Mouse (Mus musculus) left cerebral cortex, postnatal 10 days (tissue): ENCODE results near the gene Klf9. TPM values are rescaled to one million over a fixed set of nuclear protein-coding genes. Genes with fewer than 3 reads are reported as not detected.
A peak's percentile ranks its signal among the peaks of the same experiment; 100 is the strongest.
"Not testable (repeated sequence)": the region's sequence is repeated elsewhere in the genome, so short reads cannot be mapped to it uniquely, and the experiment has no call there.

Experiments
- DNase-seq, 2 experiments: peaks; one replicate each; pipeline ENCODE4 v3.0.0; 2021 to 2022; ENCODE audit warnings: low spot score in 2 of 2, mixed read lengths in 1 of 2; ENCODE audit errors: extremely low spot score in 1 of 2
- intact Hi-C: fragments of 180-260 bp; cut with DNase I; formaldehyde crosslinking; loops from one replicate; pipeline ENCODE4 v1.15.1; 2025
- total RNA-seq, 2 experiments: library from RNA; stranded (reverse); gene quantifications; 2 replicates each; pipeline ENCODE4 v1.2.3; 2021

Klf9 gene
- total RNA-seq, 2 experiments from 2014 or later: 150 to 182 TPM

DNA sequence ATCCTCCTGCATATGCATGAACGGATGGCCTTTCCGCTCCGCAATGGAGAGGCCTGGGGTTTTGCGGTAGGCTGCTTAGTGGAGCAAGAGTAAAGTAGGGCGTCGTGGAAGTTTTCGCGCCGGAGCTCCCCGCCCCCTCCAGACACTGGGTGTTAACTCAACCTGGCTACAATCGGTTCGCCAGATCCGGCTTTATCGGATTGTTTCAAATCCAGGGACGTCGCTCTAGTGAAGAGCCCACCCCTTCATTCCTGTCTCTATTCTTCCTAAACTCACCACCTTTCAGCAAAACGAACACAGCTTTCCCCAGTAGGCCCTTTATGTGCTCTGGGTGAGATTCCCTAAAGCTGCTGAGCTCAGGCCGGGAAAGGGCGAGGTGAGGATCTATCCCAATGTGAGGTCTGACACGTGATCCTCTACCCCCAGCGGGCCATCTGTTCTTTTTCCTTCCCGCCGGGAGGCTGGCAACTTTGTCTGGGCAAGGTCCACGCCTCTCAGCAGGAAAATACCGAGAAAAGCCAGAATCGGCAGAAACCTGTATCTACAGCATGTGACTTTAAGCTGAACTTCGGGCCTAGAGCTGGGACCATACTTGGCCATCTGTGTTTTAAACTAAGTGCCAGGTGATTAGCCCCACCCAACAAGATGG lies 4.7 kb upstream of the Klf9 start:
- intact Hi-C loops: loop anchor here (10.0 kb wide), 1 partner anchor 112 kb away; no protein-coding TSS in a partner anchor
- DNase-seq: peak in 1 of 2 experiments; percentile 76

DNA sequence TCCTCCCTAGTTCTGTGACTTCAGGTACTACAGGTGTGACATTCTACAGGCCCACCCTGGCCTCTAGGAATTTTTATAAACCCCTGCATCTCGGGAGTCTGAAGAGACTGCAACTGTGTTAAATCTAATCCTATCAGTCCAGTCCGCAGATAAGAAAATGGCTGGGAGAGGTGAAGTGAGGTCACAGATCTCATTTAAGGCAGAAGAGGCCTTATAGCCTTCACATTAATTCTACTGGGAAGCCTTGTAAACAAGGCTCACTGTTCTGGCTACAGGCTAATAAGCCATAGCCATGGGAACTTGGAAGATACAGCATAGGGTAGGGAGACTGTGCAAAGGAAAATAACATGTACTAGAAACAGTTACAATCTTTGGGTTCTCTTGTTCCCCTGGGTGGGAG lies 3.7 kb upstream of the Klf9 start:
- intact Hi-C loops: loop anchor here (10.0 kb wide), 1 partner anchor 112 kb away; no protein-coding TSS in a partner anchor
- DNase-seq: no peak

DNA sequence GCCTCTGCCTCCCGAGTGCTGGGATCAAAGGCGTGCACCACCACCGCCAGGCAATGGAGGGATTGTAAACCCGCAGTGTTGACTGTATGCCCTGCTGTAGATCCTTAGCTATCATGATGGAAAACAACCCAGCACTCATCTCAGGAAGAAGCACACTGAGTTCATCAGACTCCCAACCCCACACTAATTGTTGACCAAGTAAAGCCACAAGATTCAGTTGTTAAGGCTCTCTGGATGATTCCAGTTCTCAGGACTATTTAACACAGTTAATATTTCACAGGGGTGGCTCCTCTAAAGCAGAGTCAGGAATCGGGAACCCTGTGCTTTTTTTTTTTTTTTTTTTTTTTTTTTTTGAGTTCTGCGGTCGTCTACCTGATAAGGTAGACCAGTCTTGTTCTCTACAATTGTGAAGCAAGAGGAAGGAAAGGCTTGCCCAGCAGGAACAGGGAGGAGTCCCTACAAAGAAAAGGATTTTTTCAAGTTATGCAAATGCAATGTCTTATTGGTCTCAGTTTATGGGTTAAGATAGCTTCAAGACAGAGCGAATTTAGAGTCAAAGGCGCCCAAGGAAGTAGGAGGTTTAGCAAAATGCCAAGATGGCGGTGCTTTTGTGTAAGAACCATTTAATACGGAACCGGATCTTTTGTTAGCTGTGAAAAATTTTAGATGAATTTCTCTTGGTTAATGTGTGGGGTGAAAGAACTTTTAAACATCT lies 1.1 kb upstream of the Klf9 start:
- intact Hi-C loops: loop anchor here (5.0 to 10.0 kb wide), 3 partner anchors 72 to 208 kb away; no protein-coding TSS in a partner anchor
- no peak for DNase-seq

DNA sequence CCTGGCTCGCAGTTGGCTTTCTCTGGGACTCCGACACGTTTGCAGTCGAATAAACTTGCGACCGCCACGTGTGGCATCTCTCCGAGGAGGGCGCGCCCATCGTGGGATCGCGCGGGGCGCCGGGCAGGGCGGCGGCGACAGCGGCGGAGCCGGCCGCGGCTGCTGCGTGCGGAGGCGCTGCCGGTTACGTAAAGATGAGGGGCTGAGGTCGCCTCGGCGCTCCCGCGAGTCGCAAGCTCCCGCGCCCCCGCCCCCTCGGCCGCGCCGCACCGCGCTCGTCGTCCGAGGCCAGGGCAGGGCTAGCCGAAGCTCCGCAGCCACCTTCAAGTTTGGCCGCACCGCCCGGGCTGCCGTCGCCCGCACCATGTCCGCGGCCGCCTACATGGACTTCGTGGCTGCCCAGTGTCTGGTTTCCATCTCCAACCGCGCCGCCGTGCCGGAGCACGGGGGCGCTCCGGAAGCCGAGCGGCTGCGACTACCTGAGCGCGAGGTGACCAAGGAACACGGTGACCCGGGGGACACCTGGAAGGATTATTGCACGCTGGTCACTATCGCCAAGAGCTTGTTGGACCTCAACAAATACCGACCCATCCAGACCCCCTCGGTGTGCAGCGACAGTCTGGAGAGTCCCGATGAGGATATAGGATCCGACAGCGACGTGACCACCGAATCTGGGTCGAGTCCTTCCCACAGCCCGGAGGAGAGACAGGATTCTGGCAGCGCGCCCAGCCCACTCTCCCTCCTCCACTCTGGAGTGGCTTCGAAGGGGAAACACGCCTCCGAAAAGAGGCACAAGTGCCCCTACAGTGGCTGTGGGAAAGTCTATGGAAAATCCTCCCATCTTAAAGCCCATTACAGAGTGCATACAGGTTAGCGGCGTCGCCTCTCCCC lies 610 bp downstream of the Klf9 start:
- peak; percentile 64 to 93 for DNase-seq
- intact Hi-C loops: loop anchor here (5.0 kb wide), 2 partner anchors 71 to 209 kb away; no protein-coding TSS in a partner anchor

DNA sequence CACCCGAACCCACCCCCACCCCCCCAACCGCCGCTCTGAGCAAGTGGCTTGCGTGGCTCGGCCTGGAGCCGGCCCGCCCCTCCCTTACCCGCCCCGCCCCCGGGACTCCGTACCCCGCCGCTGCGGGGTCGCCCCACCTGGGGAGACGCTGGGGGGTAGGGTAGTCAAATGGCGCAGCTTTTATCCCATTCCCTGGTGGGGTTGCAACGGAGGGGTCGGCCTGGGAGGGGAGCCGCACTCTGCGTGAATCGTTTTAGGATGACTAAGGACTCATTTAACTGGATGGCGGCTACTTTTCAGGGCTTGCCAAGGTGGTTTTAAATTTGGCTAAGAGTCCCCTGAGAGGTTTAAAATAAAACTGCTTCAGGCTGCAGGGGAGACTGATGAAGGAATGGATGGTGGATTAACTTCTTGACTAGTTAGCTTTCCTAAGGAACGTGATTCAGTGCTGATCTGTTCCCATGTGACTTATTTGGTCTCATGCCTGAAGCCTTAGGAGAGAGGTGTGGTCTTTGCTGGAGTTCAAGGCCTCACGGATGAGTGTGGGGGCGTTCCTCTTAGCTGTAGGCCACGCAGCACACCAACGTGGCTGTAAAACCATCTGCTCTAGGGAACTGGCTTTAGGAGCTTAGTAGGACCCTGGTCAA lies 1.5 kb downstream of the Klf9 start:
- peak in 1 of 2 experiments; percentile 51 for DNase-seq
- intact Hi-C loops: loop anchor here (5.0 kb wide), 2 partner anchors 70 to 210 kb away; no protein-coding TSS in a partner anchor

DNA sequence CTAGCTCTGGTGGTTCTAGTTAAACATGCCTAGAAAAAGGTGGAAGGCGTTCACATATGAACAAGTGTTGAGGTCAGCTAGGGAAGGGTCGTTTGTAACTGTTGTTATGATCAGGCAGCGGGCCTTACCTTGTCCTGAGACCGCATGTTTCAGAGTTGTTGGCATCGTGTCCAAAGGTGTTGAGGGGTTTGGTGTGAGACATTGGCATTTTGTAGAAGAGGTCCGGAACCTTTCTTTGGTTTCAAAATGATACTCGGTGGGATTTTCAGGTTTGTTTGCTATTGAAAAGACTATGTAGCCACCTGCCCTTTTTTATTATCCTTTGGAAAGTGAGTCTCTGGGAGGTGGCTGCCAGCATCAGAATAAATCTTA lies 2.0 kb downstream of the Klf9 start:
- intact Hi-C loops: loop anchor here (5.0 kb wide), 2 partner anchors 69 to 211 kb away; no protein-coding TSS in a partner anchor
- no peak for DNase-seq

DNA sequence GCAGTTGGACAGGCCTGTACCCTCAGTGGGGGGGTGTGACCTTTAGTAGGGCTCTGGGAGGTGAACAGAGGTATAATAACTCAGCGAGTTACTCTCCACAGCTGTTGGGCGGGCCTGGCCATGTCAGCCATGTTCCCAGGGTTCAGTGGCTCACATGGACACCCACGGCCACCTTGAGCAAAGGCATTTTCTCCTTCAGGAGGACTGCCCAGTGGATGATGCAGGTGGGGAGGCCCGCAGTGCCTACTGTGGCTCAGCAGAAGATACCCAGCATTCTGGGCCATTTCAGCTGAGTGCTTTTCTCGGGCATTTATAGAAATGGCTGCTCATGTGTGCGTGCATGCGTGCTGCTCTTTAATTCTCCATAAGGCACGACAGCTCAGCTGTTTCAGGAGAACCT lies 2.5 kb downstream of the Klf9 start:
- intact Hi-C loops: loop anchor here (5.0 kb wide), 2 partner anchors 69 to 211 kb away; no protein-coding TSS in a partner anchor
- DNase-seq: peak in 1 of 2 experiments; percentile 38

DNA sequence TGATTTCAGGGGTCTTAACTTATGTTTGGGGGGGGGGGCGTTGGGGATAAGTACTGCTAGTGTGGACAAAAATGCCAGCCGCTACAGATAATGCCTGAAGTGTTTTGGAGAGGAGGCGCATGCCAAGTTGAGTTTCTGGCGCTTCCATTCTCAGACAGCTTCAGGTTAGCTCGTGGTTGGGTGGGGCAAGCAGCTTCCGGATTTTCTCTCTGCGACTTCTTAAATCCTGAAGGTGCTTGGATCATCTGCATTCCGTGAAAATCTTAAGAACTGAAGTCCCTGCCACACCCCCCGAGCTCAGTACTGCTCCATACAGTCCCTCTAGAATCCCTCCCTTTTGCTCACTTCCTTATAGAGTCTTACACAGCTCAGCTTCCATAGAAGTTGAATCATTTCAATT lies 3.0 kb downstream of the Klf9 start:
- no peak for DNase-seq
- intact Hi-C loops: loop anchor here (5.0 kb wide), 2 partner anchors 68 to 212 kb away; no protein-coding TSS in a partner anchor

DNA sequence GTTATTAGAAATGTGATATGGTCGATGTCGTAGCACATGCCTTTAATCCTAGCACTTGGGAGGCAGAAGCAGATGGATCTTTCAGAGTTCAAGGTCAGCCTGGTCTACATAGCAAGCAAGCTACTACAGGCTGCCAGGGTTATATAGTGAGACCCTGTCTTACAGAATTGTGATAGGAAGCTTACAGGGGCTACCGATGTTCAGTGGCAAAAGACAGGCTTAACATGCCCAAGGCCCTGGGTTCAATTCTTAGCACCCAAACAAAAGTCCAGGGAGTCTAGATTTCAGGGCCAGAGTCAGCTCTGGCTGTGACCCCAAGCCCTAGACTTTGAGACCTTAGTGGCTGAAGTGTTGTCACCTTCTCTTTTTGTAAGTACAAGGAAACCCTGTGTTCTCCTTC lies 4.1 kb downstream of the Klf9 start:
- intact Hi-C loops: no loop called here
- DNase-seq: no peak

DNA sequence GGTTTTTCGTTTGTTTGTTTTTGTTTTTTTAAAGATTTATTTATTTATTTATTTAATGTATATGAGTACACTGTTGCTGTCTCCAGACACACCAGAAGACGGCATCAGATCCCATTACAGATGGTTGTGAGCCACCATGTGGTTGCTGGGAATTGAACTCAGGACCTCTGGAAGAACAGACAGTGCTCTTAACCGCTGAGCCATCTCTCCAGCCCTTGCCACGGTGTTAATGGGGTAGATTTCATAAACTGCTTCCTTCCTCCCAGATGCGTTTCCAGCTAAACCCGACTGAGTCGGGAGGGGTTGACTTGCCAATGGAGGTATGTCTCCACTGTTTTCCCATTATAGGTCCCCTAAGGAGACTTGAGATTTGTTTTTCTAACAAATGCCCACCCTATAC lies 4.5 kb downstream of the Klf9 start:
- intact Hi-C loops, DNase-seq: not testable (repeated sequence)

DNA sequence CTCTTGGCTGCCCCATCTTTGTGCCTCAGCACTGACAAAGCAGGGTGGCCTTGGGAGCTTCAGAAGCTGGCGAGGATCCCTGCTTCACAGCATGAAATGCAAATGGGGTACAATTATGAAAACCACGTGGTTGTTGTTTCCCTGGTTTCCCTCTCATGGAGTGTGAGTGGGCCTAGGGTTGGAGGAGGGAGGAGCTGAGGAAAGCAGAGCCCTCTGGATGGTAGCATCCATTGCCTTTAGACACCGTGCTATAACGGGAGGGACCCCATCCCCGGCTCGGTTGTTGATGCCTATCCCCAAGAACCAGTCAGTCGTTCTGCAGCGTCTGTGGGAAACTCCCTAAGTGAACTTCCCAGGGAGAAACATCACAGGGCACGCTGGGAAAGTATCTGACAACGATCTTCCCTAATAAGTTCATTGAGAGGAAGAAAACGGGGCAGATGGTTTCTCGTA lies 5.4 kb downstream of the Klf9 start:
- peak; percentile 61 to 63 for DNase-seq
- intact Hi-C loops: no loop called here

DNA sequence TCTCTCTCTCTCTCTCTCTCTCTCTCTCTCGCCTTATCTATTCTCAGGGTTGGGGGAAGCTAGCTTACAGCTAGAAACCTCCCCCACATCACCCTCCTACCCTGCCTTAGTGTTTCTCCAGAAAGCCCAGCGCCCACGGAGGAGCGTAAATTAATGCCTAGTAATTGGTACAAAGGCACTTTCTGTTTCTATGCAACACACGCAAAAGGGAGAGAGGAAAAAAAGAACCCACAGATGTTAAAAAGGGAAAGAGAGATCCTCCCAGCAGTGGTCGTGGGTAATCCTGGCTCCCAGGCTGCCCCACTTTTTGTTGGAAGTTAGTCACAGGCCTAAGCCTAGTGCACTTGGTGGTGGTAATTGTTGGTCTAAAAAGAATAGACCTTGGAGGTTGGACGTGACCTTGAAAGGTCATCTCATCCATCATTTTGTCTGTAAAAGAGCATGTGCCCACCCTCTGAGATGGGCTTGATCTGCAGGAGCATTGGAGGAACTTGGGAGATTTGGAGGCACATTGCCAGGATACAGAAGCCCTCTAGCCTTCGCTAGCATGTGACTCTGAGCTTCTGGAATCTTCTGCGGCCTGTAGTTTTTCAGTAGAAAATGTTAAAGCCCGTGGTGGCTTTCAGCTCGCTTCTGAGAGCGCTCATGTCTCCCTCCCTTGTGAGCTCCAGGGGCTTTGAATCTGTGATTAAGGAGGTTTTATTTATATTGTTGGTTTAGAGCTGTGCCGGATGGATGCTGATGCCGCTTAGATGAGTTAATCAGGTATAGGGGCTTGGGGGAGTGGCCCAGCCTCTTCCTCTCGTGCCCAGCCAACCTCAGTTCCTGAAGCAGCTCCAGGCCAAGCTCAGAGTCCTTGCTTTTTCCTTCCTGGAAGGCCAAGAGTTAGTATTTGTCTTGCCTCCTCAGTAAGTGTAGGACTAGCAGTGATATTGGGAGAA lies 6.3 kb downstream of the Klf9 start:
- intact Hi-C loops: no loop called here
- DNase-seq: no peak

DNA sequence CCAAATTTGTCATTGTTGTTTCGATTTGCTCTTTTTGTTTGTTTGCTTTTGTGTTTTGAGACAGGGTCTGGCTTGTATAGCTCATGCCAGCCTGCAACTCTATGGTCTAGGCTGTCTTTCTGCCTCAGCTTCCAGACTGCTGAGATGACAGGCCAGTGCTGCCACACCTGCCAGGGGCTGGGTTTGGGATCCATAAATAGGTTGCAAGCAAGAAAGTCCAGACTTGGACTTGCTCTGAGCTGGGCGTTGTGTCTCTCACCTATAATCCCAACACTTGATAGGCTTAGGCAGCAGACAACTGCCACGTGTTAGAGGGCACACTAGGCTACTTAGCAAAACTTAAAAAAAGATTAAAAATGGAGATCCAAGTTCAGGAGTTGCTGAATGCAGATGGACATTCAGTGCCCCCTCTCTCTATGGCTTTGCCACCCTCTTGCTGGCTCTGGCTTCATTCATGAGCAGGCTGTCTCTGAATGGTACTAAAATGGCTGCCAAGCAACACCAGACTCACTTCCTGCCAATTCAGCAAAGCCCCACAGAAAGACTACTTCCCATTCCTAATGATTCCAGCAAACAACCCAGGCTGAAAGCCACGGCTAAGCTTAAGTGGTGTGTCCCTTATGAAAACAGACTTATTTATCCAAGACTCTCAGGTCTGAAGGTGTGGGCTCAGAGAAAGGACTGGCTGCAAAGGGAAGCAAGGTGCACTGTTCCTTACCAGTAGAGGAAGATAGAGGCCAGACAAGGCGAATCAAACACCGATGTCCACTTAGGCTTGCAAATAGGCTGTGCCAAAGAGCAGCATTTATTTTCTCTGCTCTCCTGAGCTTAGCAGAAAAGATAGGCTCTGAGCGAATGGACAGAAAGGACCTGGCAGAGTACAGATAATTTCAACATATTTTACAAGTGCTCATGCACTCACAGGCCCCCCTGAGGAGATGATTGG lies 8.7 kb downstream of the Klf9 start:
- peak in 1 of 2 experiments; percentile 12 for DNase-seq
- intact Hi-C loops: no loop called here

DNA sequence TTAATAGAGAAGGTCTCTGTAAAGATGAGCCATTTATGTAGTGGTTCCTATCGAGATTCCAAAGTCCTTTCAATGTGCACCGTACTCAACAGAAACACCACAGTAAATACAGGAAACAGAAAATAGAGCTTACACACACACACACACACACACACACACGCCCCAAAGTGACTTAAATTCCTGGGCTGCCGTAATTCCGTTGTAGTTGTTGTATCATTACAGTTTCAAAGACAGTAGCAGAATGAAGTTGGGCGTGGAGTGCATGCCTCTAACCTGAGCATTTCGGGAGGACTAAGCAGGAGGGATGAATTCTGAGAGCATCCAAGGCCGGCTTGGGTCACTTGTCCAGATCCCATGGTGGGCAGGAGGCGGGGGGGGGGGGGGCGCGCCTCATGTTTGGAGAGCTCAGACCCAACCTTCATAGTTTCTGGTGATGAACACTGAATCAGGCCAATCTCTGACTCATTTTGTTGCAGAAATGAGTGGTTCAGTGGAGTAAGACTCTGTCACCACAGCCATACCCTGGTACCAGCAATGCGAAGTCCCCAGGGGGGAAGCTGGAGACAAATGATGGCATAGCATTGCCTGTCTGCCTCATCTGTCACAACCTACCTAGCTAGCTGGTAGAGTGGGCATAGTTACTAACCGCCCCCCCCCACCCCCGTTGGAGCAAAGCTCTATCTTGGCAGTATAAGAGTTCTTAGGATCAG lies 9.7 kb downstream of the Klf9 start:
- intact Hi-C loops: no loop called here
- peak in 1 of 2 experiments; percentile 8 for DNase-seq

DNA sequence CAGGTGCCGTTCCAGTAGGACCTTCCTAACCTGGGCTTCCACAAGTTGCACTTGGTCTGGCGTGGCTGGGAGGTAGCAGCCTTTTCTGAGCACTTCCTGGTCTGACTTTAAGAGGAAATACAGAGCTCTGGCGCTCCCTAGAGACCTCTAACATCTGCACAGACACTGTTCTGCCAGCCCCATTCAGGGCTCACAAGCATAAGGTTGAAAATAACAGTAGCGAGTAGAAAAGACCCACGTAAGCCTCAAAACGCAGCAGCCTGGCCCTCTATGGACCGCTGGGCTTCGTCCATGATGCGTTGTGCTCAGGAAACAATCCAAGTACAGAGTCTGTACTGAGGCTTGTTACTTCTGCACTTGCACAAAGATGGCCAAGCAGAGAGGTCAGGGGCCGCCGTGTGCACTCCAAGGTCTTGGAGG lies 10.6 kb downstream of the Klf9 start:
- peak in 1 of 2 experiments; percentile 62 for DNase-seq
- intact Hi-C loops: no loop called here

DNA sequence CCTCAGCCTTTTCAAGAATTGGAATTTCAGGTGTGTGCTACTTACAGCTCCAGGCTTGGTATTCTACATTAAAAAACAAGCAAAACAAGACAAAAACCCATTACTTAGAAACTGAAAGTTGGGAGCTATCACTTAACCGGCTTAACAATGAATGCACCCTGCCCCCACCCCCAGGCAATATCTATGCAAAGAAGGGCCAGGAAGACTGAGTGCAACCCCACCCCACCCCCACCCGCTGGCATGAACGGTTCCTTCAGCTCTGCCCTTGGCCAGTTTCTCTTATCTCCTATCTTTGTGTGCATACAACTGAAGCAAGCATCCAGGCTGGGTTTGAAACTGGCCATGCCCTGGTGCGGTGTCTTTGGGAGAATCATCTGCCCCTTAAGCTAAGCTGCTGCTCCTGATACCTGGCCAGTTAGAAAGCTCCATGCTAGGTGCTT lies 11.2 kb downstream of the Klf9 start:
- peak in 1 of 2 experiments; percentile 7 for DNase-seq
- intact Hi-C loops: no loop called here
